Mouse (Mus musculus): ENCODE data around the gene Trim31.
"Not testable (repeated sequence)": the region's sequence is repeated elsewhere in the genome, so short reads cannot be mapped to it uniquely, and the experiment has no call there.

Trim31 gene

DNA sequence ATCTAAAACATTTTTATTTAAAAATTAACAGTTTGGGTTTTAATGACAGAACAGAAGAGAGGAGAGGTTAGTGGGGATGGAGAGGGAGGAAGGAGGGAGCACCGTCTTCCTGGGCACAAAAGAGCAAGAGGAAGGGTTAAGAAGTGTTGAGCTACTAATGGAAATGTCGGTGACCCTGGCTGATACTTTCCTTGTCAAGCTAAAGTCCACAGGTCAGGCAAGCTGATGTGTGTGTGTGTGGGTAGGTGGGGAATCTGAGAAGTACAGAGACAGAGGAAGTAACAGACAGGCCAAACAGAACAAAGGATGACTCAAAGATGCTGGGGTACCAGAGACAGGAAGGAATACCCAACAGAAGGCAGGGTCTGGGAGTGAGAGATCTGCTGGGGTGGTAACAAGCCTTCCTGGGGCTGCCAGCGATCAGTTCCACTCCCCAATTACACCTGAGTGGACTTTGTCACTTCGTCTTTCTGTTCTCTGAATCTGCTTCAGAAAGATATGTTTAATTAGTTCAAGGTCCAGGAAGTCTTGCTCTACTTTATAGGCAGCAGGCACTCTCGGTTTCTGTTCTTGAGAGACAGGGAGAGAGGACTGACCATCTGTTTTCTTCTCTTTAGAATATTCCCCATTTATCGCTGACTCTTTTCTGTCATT lies at the start of gene Trim31:
Trim31 (plus strand) TSS at position 567 of the 654 bp plus-strand sequence.
- DNase-seq (ENCODE audit: low spot score), result no peak

DNA sequence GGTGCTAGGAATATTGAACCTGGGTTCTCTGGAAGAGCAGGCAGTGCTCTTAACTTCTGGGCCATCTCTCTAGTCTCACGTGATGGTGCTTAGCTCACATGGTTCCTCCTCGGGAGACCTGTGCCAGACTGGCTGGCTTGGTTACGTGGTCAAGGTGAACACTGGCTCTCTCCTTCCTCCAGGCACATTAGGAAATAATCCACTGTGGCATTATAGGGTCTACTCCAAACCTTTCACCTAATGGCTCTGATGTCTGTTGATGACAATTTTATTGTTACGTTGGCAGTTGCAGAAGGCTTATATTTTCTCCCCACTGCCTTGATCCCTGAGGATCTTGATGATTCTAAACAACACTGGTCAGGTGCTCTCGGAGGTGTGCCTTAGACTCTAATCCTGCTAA lies 49.0 kb upstream of the Trim31 start:
- DNase-seq (ENCODE audit: low spot score), result no peak

DNA sequence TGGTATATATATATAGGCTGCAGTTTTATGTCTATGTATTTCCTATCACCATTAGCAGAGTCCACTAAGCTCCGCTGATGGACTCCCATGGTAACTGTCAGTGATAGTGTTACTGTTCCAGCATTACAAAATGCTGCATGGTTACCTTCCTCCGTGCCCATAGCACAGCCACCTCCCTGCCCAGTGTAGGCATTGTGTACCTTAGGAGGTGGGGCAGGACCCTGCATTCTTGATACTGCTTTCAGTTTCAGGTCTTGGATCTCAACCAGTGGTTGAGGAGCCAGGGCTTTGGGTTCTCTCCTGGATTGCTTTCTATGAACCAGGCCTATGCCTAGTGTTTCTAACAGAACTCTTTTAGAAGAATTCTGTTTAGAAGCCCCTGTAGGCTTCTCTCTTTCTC lies 47.9 kb upstream of the Trim31 start:
- DNase-seq (ENCODE audit: low spot score), result no peak

DNA sequence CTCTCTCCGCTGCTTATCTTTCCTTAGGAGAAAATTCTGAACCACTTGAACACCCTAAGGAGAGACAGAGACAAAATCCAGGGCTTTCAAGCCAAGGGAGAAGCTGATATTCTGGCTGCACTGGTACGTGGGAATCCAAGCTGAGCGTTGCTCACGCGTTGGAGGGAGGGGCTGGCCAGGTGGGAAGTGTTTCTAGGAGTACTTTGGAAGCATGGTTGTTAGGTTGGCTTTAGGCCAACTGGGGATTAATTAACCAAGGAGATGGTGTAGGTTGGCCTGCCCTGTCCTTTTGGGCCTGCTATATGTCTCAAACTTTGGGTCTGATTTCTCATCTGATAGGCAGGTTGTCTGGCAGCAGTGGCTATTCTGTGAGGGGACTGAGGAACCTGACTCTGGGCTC lies 46.7 kb upstream of the Trim31 start:
- no peak for DNase-seq (ENCODE audit: low spot score)

DNA sequence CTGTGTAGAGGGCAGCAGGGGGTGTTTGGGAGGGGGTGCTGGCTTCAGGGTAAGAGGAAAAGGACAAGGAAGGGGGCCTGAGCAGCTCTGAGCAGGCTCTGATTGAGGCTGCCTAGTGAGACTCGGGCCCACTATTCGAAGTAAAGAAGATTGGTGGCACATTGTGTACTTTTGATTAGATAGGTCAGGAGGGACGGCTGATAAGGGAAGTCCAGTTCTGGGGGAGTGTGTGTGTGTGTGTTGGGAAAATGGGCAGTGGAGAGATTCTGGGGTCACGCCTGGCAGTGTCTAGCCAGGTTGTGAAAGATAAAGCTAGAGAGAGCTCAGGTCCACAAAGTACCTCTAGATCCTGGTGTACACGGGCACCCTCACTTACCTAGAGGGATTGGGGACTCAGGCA lies 46.3 kb upstream of the Trim31 start:
- DNase-seq (ENCODE audit: low spot score), result no peak

DNA sequence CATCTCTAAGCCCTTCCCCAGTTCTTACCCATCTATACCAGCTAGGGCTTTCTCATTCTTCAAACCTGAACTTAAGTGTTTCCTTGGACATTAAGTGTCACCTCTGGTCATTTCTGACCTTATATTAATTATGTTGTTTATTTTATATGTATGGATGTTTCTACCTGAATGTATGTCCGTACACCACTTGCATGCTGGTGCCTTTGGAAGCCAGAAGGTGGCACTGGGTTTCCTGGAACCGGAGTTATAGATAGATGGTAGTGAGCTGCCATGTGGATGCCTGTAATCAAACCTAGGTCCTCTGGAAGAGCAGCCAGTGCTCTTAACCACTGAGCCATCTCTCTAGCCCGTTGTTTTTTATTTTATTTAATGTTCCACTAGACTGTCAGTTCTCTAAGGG lies 42.4 kb upstream of the Trim31 start:
- DNase-seq (ENCODE audit: low spot score), result no peak

DNA sequence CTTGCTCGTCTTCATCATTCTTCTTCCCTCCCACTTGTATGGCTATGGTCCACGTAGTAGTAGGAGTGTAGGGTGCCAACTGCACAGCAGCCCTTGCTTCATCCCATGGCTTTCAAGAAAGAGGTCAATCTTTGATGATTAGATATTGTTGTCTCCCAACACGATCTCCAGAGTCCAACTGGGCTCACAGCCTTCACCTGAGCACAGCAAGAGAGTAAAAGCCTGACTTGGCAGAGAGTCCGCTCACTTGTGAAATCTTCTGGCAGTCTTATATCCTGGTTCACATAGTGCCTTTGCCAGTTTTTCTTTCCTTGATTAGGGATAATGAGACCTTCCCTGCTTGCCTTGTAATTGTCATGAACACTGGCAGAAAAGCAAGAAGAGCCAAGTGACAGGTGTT lies 41.7 kb upstream of the Trim31 start:
- no peak for DNase-seq (ENCODE audit: low spot score)

DNA sequence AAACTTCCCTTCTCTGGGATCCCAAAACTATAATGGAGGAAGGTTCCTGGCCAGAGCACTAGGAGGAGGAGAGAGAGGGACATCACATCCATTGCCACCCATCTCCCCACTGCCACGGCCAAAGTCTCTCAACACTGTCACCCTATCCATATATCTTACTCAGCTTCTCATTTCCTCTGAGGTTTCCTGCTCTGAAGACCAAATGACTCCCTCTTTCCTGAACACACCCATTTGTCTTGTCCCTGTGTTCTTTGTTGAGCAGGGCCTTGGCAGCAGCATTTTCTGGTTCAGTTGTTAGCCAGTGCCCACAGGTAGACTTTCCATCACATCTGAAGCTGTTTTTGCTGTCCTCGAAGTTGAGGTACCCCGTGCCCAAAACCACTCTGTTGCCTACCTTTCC lies 39.7 kb upstream of the Trim31 start:
- no peak for DNase-seq (ENCODE audit: low spot score)

DNA sequence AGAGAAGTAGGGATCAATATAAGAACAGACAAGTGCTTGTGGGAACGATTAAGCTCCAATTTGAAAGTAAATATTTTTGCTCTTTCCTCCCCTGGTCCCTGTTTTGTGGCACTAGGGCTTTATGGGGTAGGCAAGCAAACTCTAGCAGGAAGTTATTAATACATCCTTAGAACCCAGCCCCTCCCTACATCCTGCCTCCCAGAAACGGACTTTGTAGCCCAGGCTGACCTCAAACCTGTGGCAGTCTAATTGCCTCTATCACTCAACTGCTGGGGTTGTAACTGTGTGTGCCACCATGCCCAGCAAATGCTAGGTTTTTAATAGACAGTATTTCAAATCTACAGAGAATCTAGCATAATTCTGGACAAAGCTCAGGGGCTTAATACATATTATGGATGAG lies 36.2 kb upstream of the Trim31 start:
- no peak for DNase-seq (ENCODE audit: low spot score)

DNA sequence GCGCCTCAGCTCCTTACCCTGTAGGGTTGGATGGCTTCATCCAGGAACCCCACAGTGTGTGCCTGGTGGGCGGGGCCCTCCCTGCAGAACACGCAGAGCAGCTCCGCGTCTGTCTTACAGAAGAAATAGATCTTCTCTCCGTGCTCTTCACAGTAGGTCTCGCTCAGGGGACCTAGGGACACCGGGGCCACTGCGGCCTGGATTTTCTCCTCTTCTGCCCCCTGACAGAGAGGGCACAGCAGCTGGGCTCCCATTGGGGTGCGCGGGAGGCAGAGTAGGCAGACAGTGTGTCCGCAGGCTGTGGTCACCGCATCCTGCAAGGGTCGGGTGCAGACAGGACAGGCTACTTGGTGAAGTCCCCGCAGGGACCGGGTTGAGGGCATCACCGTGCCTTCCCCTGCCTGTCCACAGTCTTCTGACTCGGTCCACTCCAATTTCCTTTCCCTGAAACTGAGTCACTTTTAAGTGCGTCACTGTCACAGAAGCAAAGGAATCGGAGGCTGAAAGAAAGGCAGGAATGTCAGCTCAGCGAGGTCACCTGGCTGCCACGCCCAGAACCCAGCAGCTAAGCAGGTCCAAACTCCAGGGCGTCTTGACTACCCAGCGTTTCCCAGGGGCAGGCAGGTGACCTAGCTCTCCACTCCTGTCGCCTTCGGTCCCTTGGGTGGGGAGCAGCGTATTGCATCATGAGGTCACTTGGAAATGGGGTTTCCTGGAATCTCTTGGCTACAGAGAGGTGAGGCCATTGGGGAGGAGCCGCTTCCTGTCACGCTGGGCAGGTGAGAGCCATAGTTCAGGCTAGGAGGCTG lies 31.0 kb upstream of the Trim31 start, which contains the start of gene Trim15:
Trim15 (minus strand) TSS at position 492 of the 809 bp plus-strand sequence.
- peak; percentile 56 for DNase-seq (ENCODE audit: low spot score)

DNA sequence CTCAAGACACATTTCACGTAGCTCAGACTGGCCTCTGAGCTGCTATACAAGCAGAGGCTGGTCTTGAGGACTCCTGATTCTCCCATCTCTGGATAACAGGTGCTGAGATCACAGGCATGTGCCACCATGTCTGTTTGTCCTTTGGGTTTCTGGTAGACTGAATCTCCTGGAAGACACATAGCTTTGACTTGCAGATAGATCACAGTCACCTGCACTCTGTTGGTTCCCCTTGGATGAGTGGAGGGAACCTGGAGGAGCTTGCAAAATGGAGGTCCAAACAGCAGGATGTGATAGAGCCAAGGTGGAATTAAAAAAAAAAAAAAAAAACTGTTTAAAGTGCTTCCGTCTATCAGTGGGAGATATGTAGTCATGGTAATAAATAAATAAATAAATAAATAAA lies 29.1 kb upstream of the Trim31 start:
- peak; percentile 44 for DNase-seq (ENCODE audit: low spot score)

DNA sequence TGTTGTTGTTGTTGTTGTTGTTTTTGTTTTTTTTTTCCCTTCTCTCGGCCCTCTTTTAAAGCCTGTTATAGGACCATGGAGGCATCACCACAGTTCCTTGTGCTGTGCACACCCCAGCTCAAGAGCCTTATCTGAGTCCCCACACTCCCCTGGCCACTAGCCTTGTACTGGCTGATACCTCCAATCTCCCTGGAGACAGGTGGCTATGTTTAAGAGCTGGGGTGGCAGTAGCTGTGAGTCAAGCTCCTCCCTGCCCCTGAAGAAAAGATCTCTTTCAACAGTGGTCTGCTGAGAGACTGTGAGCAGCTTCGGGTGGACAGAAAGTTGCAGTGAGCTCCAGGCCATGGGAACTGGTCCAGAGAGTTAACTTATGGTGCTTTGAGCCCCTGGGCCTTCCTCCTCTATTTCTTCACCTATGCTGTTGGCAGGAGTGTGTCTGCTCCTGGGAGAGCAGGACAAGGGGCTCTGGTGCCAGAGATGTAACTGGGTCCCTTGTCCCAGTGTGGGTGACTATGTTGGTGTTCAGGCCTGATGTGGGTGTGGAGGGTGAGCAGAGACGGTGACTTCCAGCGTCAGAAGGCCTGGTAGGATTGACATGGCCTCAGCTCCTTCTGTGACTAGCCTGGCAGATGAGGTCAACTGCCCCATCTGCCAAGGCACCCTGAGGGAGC lies 28.5 kb upstream of the Trim31 start, which contains the start of gene Trim10:
Trim10 (plus strand) TSS at position 291 of the 671 bp plus-strand sequence.
- DNase-seq (ENCODE audit: low spot score), result peak; percentile 97

DNA sequence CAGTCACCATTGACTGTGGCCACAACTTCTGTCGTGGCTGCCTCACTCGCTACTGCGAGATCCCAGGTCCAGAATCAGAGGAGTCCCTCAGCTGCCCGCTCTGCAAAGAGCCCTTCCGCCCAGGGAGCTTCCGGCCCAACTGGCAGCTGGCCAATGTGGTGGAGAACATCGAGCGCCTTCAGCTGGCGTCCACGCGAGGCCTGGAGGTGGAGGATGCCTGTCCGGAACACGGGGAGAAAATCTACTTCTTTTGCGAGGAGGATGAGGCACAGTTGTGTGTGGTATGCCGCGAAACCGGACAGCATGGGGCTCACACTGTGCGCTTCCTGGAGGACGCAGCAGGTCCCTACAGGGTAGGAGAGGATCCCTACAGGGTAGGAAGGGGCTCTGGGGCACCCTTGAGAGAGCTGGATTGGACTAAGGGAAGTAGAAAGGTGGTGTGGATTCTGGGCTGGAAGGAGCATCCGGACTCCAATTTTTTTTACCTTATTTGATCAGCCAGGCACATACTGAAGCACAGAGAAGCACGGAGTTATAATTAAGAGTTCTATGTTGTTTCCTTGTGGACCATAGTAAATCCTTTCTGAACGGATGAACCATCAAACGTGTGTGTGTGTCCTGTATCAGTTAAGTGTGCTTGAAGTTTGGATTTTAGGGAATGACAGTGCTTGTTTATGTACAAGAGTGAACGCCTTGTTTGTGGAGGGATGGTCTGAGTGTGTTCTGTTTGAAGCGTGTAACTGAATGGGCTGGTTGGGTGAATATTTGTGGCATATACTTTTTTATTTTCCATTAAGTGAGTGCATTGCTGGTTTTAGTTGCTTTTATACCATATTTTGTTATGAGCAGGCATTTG lies 27.7 kb upstream of the Trim31 start:
- DNase-seq (ENCODE audit: low spot score), result no peak

DNA sequence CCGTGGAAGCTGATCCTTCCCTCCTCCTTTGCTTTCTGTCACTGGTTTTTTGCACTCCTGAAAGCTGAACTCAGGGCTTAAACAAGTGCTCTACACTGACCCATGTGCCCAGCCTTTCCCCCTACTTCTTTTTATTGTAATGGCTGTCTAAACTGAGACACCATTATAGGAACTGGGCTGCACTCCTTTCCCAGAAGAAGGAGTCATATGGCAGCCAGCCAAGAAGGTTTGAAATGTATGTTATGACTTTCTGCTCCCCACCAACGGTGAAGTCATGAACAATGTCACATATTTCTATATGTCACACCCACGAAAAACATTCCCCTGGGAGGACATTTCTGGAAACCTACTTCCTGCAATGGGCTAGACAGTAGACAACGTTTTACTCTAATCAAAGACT lies 23.3 kb upstream of the Trim31 start:
- no peak for DNase-seq (ENCODE audit: low spot score)

DNA sequence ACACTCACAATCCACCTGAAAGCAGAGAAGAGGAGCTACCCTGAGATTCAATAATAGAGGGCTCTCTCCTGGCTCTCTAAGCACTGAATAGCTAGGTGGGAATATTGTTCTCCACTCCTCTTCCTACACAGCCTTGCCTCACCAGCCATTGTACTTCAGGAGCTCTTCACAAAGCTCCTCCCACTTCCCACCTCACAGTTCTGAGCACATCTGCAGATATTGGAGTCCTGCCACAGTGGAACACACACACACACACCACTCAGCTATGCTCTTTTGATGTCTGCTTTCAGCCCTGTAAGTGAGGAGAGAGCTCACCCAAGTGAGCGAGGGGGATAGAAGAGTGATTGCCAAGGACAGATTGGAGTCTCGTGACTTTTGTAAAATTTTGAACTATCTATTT lies 14.6 kb upstream of the Trim31 start:
- no peak for DNase-seq (ENCODE audit: low spot score)

DNA sequence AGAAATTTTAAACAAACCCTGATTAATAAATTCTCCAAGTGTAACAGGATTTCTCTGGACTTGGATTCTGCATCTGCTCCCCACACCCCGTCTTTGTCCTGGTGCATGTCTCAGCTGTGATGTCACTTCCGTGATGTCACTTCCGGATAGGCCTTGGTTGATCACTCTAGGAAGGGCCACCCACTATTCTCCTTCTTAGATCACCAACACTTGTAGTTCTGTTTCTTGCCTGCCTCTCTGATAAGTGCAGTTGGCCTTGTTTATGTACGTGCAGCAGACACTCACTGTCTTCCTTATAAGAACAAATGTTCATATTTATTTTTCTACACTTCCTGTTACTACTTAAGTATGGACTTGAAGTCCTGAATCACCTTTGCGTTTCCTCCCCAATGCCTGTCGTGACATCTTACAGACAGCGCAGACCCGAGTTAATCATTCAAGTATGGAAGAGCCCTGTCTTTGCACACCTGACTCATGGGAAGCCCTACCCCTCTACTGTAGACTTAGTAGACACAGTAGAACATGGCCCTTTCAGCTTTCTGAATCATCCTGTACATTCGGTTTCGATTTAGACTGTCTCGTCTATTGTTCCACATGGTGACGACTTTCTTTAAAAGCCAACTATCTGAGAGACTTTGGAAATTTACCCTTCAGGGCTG lies 12.7 kb upstream of the Trim31 start:
- no peak for DNase-seq (ENCODE audit: low spot score)

DNA sequence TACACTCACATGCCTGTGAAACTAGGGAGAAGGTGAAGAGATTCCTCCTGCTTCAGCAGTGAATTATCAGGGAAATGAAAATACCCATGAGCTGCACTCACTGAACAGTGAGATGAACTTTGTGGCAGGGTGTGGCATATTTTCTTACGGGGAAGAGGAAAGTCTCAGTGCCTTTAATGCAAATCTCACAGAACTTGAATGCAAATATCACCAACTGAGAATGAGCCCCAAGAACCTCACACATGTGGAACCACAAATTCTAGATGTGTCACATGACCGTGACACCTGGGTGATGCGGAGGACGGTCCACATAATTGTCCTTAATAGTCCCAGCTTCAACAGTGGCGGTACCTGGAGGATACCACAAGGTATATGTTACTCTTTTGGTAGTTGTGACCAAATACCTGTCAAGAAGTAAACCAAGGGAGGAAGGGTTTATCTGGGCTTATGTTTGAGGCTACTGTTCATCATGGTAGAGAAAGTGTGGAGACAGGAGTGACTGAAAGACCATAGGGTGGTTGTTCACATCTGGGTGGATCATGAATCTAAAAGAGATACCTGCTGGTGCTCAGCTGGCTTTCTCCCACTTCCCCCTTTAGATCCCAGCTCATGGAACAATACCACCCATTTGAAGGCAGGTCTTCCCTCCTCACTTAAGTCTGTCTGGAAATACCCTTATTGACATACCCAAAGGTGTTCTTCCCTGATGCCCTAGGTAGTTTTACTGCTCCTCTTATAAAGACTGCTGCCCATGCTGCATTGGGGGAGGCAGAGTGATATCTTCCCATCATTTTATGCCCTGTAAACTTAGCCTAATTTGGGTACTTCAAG lies 7.6 kb upstream of the Trim31 start, which contains the start of gene Trim40:
Trim40 (minus strand) TSS at position 51 of the 831 bp plus-strand sequence.
- DNase-seq (ENCODE audit: low spot score), result no peak

DNA sequence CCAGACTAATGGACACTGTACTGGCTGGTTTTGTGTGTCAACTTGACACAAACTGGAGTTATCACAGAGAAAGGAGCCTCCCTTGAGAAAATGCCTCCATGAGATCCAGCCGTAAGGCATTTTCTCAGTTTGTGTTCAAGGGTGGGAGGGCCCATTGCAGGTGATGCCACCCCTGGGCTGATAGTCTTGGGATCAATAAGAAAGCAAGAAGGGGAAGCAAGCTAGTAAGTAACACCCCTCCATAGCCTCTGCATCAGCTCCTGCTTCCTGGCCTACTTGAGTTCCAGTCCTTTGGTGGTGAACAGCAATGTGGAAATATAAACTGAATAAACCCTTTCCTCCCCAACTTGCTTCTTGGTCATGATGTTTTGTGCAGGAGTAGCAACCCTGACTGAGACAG lies 6.4 kb upstream of the Trim31 start:
- not testable (repeated sequence) for DNase-seq (ENCODE audit: low spot score)

DNA sequence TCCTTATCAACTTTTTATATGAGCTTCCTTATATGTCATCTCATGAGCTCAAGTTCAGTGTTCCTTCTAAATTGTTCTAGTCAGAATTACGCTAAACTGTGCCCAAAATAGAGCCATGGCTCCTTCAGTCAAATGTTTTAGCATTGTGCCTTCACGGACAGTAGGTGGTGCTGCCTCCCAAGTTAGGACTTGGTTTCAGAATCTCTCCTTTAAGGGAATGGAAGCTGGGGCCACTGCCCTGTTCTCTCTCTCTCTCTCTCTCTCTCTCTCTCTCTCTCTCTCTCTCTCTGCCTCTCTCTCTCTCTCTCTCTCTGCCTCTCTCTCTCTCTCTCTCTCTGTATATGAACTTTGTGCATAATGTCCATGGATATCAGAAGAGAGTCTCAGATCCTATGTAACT lies 5.6 kb upstream of the Trim31 start:
- DNase-seq (ENCODE audit: low spot score), result no peak

DNA sequence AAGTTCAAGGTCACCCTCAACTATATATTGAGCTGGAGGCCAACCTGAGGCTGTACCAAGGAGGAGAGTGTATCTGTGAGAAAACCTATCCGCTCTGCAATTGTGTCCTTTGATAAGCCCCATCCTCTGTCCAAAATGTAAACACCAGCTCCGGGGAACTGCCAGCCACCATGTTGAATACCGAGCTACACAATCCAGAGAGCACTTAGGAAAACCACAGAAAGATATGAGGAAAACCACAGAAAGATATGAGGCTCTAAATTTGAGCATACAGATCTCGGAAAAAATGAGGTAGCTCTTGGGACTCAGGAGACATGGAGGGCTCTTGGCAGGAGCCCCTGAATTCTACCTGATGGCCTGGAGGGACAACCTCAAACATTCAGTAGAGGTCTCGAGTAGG lies 4.5 kb upstream of the Trim31 start:
- no peak for DNase-seq (ENCODE audit: low spot score)

All from c-Kit-positive CD71-positive TER-119-positive erythroid progenitor cells, embryonic 14.5 days (primary cell).